In genomic region chr11:107859288-107859687, GRCm38 (mm10) we compare ENCODE assay signal across 9 mouse cellular contexts. TPM values are rescaled to one million over a fixed set of nuclear protein-coding genes. Genes with fewer than 3 reads are reported as not detected.
A peak's percentile ranks its signal among the peaks of the same experiment; 100 is the strongest.
DNase-seq lines count a peak whose midpoint lies in the region; ATAC-seq and TF ChIP-seq lines count a peak whose summit lies in the region.
"Had no signal": no experiment of that assay in that cellular context is flagged by ENCODE, and none has a peak within 500 bp of the region (broad histone marks: within the 10 kb centered on the region; RNA-seq: fewer than 3 reads in every experiment).

No protein-coding gene starts in this region.

- peak; percentile 85 for TF ChIP-seq CTCF in Patski (IDR thresholded peaks at IDR 0.05)
- peak; percentile 80 for TF ChIP-seq CTCF in cortical plate, adult 2 months (IDR thresholded peaks at IDR 0.05; ENCODE audit: extremely low read depth, insufficient read depth, low read length)
- TF ChIP-seq CTCF in kidney, postnatal 0 days (IDR thresholded peaks at IDR 0.05; ENCODE audit: low read depth), result peak; percentile 91

- H3K27me3 ChIP-seq in Patski, result peaks cover 14% of the 10 kb centered on the region
- no peaks in the 10 kb centered on the region for H3K27me3 ChIP-seq in kidney, postnatal 0 days (ENCODE audit: insufficient read depth, low read length)

- peak; percentile 29 for DNase-seq in gastrocnemius, postnatal 14 days
- no peak for DNase-seq in gastrocnemius, postnatal 36 days
- DNase-seq in 3134 (ENCODE audit: extremely low read depth, insufficient read length, low spot score) (peak; percentile 29), Patski (ENCODE audit: low read depth, low spot score) (no peak)
- peak; percentile 88 for DNase-seq in kidney, postnatal 0 days (ENCODE audit: low spot score)
- DNase-seq in lung, postnatal 36 days, result peak; percentile 68
- DNase-seq in testis, postnatal 14 days (ENCODE audit: low spot score), result peak; percentile 11

- no peak overlapping the region for H3K27ac ChIP-seq in cortical plate, adult 2 months (ENCODE audit: insufficient read depth, low read length)
- H3K27ac ChIP-seq in kidney, postnatal 0 days, result no peak overlapping the region
- H3K27ac ChIP-seq: embryonic facial prominence, embryonic 12.5 days had no signal

- POLR2A ChIA-PET in Patski (lab: Charles Lee), result no interaction called here

- no peaks in the 10 kb centered on the region for H3K9me3 ChIP-seq in kidney, postnatal 0 days (replicated peaks; ENCODE audit: low read length)
- H3K9me3 ChIP-seq: embryonic facial prominence, embryonic 12.5 days had no signal

- in situ Hi-C loops in Patski (cut with MboI; ENCODE audit: low pct_unique_long_range_greater_than_20kb), result no loop called here

- WGBS in kidney, postnatal 0 days, result 22% methylated on average over 7 of the region's 7 CpGs

- CTCF ChIA-PET in Patski (lab: Charles Lee), result interaction anchor here (1.0 to 1.2 kb wide), 4 partner anchors 9 to 223 kb away, joined by 3 to 4 read pairs (median 4); no protein-coding TSS in a partner anchor

- H3K4me3 ChIP-seq in cortical plate, adult 2 months (ENCODE audit: insufficient read depth, low read length), result no peak overlapping the region
- H3K4me3 ChIP-seq in kidney, postnatal 0 days (replicated peaks; ENCODE audit: low read depth, low read length), result no peak overlapping the region
- H3K4me3 ChIP-seq: embryonic facial prominence, embryonic 12.5 days had no signal

- no peak for TF ChIP-seq POLR2A in cortical plate, adult 2 months (IDR thresholded peaks at IDR 0.05; ENCODE audit: extremely low read depth, insufficient read depth, low read length)

- H3K4me1 ChIP-seq in cortical plate, adult 2 months (ENCODE audit: control insufficient read depth, insufficient read depth, low read length), result no peaks in the 10 kb centered on the region
- no peaks in the 10 kb centered on the region for H3K4me1 ChIP-seq in kidney, postnatal 0 days (replicated peaks; ENCODE audit: insufficient read depth, low read length)
- H3K4me1 ChIP-seq: embryonic facial prominence, embryonic 12.5 days had no signal

- no peak for ATAC-seq in Patski
- ATAC-seq in kidney, postnatal 0 days (replicated peaks; ENCODE audit: low FRiP score, low read depth), result no peak

- no peak overlapping the region for H3K9ac ChIP-seq in kidney, postnatal 0 days (ENCODE audit: low read depth, low read length)
- H3K9ac ChIP-seq: embryonic facial prominence, embryonic 12.5 days had no signal

- H3K4me2 ChIP-seq in kidney, postnatal 0 days (ENCODE audit: low read length), result no peak overlapping the region
- H3K4me2 ChIP-seq: embryonic facial prominence, embryonic 12.5 days had no signal

- no peaks in the 10 kb centered on the region for H3K36me3 ChIP-seq in kidney, postnatal 0 days (ENCODE audit: insufficient read depth, low read length)
- H3K36me3 ChIP-seq: embryonic facial prominence, embryonic 12.5 days had no signal

- intact Hi-C loops in gastrocnemius, postnatal 14 days (cut with DNase I; ENCODE audit: low total_unique reads), result no loop called here
- intact Hi-C loops in gastrocnemius, postnatal 36 days (cut with DNase I), result loop anchor here (5.0 kb wide), 1 partner anchor 347 kb away; no protein-coding TSS in a partner anchor

RNA-seq across cellular contexts. Expression of gene Cacng5, which starts 55.6 kb away (rescaled TPM):
- total RNA-seq in gastrocnemius, postnatal 14 days (2021), result under 1 TPM; 0.16 to 0.18 TPM
- not detected for total RNA-seq in gastrocnemius, postnatal 36 days (2021)
- not detected for polyA plus RNA-seq in Patski (2021)
- 4.0 and 4.4 TPM in 2 replicates for polyA plus RNA-seq in cortical plate, adult 2 months (2012; rRNA removed)
- 0.04 and 0.09 TPM in 2 replicates for polyA plus RNA-seq in kidney, postnatal 0 days (2015; fragmentation: Nextera tagmentation; extraction: Ambion mirVana)

Comparison
In these comparisons a context has a peak if more than half of its experiments do, and no peak if none do; other contexts are left out.
1. DNase-seq: peak in gastrocnemius, postnatal 14 days (single experiment), 3134 (single experiment), kidney, postnatal 0 days (single experiment), lung, postnatal 36 days (single experiment) and testis, postnatal 14 days (single experiment); none in gastrocnemius, postnatal 36 days (0 of 2) and Patski (single experiment).
2. Peak in every context shown above with its lines, with median percentiles within 50 percentile points of each other: CTCF ChIP-seq.